Mouse (Mus musculus) naive thymus-derived CD4-positive, alpha-beta T cell, adult 2 months (primary cell): ENCODE data around the gene Timeless.

ENCODE experiments used
- DNase-seq: peaks from one replicate; pipeline ENCODE4 v3.0.0-alpha.2; 2011; ENCODE audit warnings: low read depth

Timeless gene

DNA sequence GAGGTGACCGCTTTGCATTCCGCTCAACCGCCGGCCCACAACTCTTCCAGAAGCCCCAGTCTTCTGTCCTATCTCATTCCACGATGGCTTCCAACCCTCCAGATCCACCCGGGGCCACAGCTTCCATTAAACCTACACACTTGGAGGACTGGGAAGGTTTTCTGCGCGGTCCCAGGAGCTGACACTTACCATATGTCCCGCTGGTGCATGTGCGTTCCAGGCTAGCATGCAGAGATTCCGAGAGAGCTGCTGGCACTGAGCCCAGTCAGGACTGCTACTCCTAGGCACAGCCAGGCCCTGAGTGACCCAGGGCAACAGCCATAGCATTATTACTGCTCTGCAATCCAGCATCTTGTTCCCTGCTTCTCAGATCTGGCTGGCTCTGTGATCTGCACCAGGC is 65.8 kb downstream of the Timeless start:
- DNase-seq: no peak

GRCm38 (mm10) chr10:128298243-128298642 is 66.4 kb downstream of the Timeless start:
- no peak for DNase-seq

DNA sequence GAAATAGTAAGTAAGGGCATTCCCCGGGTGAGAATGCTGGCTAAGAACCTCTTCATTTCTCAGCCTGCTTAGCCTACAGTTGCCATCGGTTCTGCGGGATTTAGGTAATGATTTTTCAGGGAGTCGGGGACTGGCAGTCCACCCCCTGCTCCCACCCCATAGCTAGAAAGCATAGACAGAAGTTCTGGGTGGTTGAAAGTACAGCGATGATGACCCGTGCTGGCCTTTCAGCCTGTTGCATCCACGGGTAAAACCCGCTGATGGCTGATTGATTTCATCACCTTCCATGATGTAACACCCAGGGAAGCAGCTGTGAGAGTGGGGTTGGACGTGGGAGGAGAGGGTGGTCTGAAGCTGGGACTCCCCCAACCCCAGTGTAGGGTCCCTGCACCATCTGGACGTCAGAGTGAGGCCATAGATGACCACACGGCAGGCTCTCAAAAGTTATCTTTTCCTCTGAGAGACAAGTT is 66.9 kb downstream of the Timeless start, which contains the start of gene Il23a:
Gene Il23a (minus strand): TSS at position 51 of the 470 bp plus-strand sequence.
- DNase-seq: no peak

- peak; percentile 27 for DNase-seq
Observed at GRCm38 (mm10) chr10:128302357-128302756, 70.5 kb downstream of the Timeless start.
